Mouse (Mus musculus) CH12.LX (cell line): Measurements from ENCODE around the gene Nwd2. TPM values are rescaled to one million over a fixed set of nuclear protein-coding genes. Genes with fewer than 3 reads are reported as not detected.
A peak's percentile ranks its signal among the peaks of the same experiment; 100 is the strongest.

Experiments
- DNase-seq: peaks from one replicate; pipeline ENCODE4 v3.0.0-alpha.2; 2013; ENCODE audit errors: extremely low read depth
- H3K27ac ChIP-seq: 2 replicates; pipeline ENCODE4 v1.5.1; 2012; ENCODE audit warnings: low read depth, mild to moderate bottlenecking, control low read depth, moderate library complexity; ENCODE audit not compliant: insufficient read depth
- H3K27me3 ChIP-seq: replicated peaks from 2 replicates; pipeline ENCODE3; 2012; ENCODE audit warnings: inconsistent platforms
- H3K36me3 ChIP-seq, 2 experiments: replicated peaks in 1 of 2; 2 replicates each; pipeline versions ENCODE3 to v1.6.1; 2012; ENCODE audit warnings: inconsistent platforms in 1 of 2, low read length in 1 of 2, mild to moderate bottlenecking in 1 of 2, mixed read lengths in 1 of 2, moderate library complexity in 1 of 2; ENCODE audit not compliant: control insufficient read depth in 1 of 2, insufficient read depth in 1 of 2
- H3K4me1 ChIP-seq, 2 experiments: 2 replicates each; pipeline ENCODE4 v1.6.1; 2012; ENCODE audit warnings: inconsistent platforms in 1 of 2, moderate library complexity in 1 of 2; ENCODE audit not compliant: insufficient read depth in 2 of 2, control insufficient read depth in 1 of 2
- H3K4me2 ChIP-seq: 2 replicates; pipeline ENCODE4 v1.6.1; 2012; ENCODE audit warnings: low read depth, mild to moderate bottlenecking, control low read depth; ENCODE audit not compliant: poor library complexity, insufficient read depth, severe bottlenecking
- H3K4me3 ChIP-seq, 3 experiments: fragments of 150-350 bp in 1 of 3; sonication (generic) in 1 of 3; replicated peaks in 1 of 3; 2 replicates each; pipeline versions ENCODE3 to v1.5.1; 2011 to 2012; ENCODE audit warnings: low read depth in 2 of 3, low read length in 2 of 3, mild to moderate bottlenecking in 2 of 3, moderate library complexity in 2 of 3, control low read depth in 1 of 3, improper control_type of control experiment in 1 of 3, inconsistent platforms in 1 of 3, mixed read lengths in 1 of 3; ENCODE audit not compliant: poor library complexity in 1 of 3
- H3K79me2 ChIP-seq: replicated peaks from 2 replicates; pipeline ENCODE4 v1.6.1; 2012; ENCODE audit warnings: mild to moderate bottlenecking, moderate library complexity; ENCODE audit not compliant: control insufficient read depth, poor library complexity, insufficient read depth, severe bottlenecking; ENCODE audit errors: extremely low read depth
- H3K9ac ChIP-seq: 2 replicates; pipeline ENCODE4 v1.6.1; 2012; ENCODE audit warnings: low read depth, mild to moderate bottlenecking, control low read depth, moderate library complexity; ENCODE audit not compliant: insufficient read depth
- H3K9me3 ChIP-seq: replicated peaks from 2 replicates; pipeline ENCODE3; 2012; ENCODE audit warnings: low read length, inconsistent platforms, mixed read lengths
- CTCF ChIP-seq, 2 experiments: IDR thresholded peaks in 1 of 2; conservative IDR thresholded peaks in 1 of 2; 2 replicates each; pipeline ENCODE4 v1.5.1; 2011 to 2012; ENCODE audit warnings: low read depth in 2 of 2, low read length in 2 of 2, improper control_type of control experiment in 1 of 2, inconsistent platforms in 1 of 2, mild to moderate bottlenecking in 1 of 2, moderate library complexity in 1 of 2
- EP300 ChIP-seq: IDR thresholded peaks from 2 replicates; pipeline ENCODE4 v1.6.1; 2011; ENCODE audit warnings: low read length, improper control_type of control experiment
- GABPA ChIP-seq: IDR thresholded peaks from 2 replicates; pipeline ENCODE4 v1.6.1; 2012; ENCODE audit warnings: low read depth, low read length, improper control_type of control experiment, inconsistent platforms; ENCODE audit not compliant: insufficient replicate concordance
- HCFC1 ChIP-seq: IDR thresholded peaks from 2 replicates; pipeline ENCODE4 v1.6.1; 2012; ENCODE audit warnings: low read depth, mild to moderate bottlenecking, inconsistent platforms, low read length, improper control_type of control experiment
- JUN ChIP-seq: IDR thresholded peaks from 2 replicates; pipeline ENCODE4 v1.6.1; 2011; ENCODE audit warnings: low read depth, mild to moderate bottlenecking, low read length, improper control_type of control experiment, moderate library complexity; ENCODE audit not compliant: insufficient read depth
- JUND ChIP-seq: conservative IDR thresholded peaks from 2 replicates; pipeline ENCODE4 v1.6.1; 2011; ENCODE audit warnings: low read depth, low read length, improper control_type of control experiment
- MAFK ChIP-seq: IDR thresholded peaks from 2 replicates; pipeline ENCODE4 v1.6.1; 2011; ENCODE audit warnings: low read length, improper control_type of control experiment; ENCODE audit not compliant: insufficient replicate concordance
- MAX ChIP-seq: IDR thresholded peaks from 2 replicates; pipeline ENCODE4 v1.6.1; 2011; ENCODE audit warnings: low read length, improper control_type of control experiment
- MAZ ChIP-seq: IDR thresholded peaks from 2 replicates; pipeline ENCODE4 v1.6.1; 2012; ENCODE audit warnings: low read depth, mild to moderate bottlenecking, inconsistent platforms, low read length, improper control_type of control experiment, moderate library complexity
- MEF2A ChIP-seq: IDR thresholded peaks from 2 replicates; pipeline ENCODE4 v1.6.1; 2014; ENCODE audit warnings: low read depth, mild to moderate bottlenecking, inconsistent platforms, low read length, improper control_type of control experiment, borderline replicate concordance
- MXI1 ChIP-seq: IDR thresholded peaks from 2 replicates; pipeline ENCODE4 v1.6.1; 2011; ENCODE audit warnings: mild to moderate bottlenecking, low read depth, low read length, improper control_type of control experiment
- MYC ChIP-seq: IDR thresholded peaks from 2 replicates; pipeline ENCODE4 v1.6.1; 2011; ENCODE audit warnings: low read depth, mild to moderate bottlenecking, improper control_type of control experiment, low read length
- POLR2A ChIP-seq: IDR thresholded peaks from 2 replicates; pipeline ENCODE4 v1.6.1; 2011; ENCODE audit warnings: low read depth, mild to moderate bottlenecking, improper control_type of control experiment, low read length
- POLR2AphosphoS2 ChIP-seq: IDR thresholded peaks from 2 replicates; pipeline ENCODE4 v1.6.1; 2011; ENCODE audit warnings: low read depth, low read length, improper control_type of control experiment
- RAD21 ChIP-seq: IDR thresholded peaks from 2 replicates; pipeline ENCODE4 v1.6.1; 2011; ENCODE audit warnings: low read depth, mild to moderate bottlenecking, low read length, improper control_type of control experiment, moderate library complexity
- SIN3A ChIP-seq: IDR thresholded peaks from 2 replicates; pipeline ENCODE4 v1.6.1; 2012; ENCODE audit warnings: low read length, improper control_type of control experiment, inconsistent platforms
- SMC3 ChIP-seq: IDR thresholded peaks from 2 replicates; pipeline ENCODE4 v1.6.1; 2011; ENCODE audit warnings: low read depth, low read length, improper control_type of control experiment
- TBP ChIP-seq: conservative IDR thresholded peaks from 2 replicates; pipeline ENCODE4 v1.6.1; 2011; ENCODE audit warnings: low read depth, low read length, improper control_type of control experiment
- TCF12 ChIP-seq: IDR thresholded peaks from 2 replicates; pipeline ENCODE4 v1.6.1; 2014; ENCODE audit warnings: low read depth, mild to moderate bottlenecking, inconsistent platforms, low read length, improper control_type of control experiment
- USF2 ChIP-seq: conservative IDR thresholded peaks from 2 replicates; pipeline ENCODE4 v1.6.1; 2011; ENCODE audit warnings: low read depth, low read length, improper control_type of control experiment
- ZC3H11A ChIP-seq: IDR thresholded peaks from 2 replicates; pipeline ENCODE4 v1.6.1; 2012; ENCODE audit warnings: low read depth, mild to moderate bottlenecking, inconsistent platforms, low read length, improper control_type of control experiment
- ZMIZ1 ChIP-seq: IDR thresholded peaks from 2 replicates; pipeline ENCODE4 v1.6.1; 2012; ENCODE audit warnings: low read depth, mild to moderate bottlenecking, inconsistent platforms, low read length, improper control_type of control experiment
- ZNF384 ChIP-seq: IDR thresholded peaks from 2 replicates; pipeline ENCODE4 v1.6.1; 2012; ENCODE audit warnings: low read depth, low read length, improper control_type of control experiment, inconsistent platforms
- dilution Hi-C: fragments of 300-500 bp; cut with MboI; formaldehyde crosslinking; loops from 2 replicates; pipeline ENCODE4 v1.14.3; 2020; ENCODE audit warnings: low sequenced_read_pairs; ENCODE audit not compliant: extremely low pct_unique_long_range_greater_than_20kb, extremely low pct_ligation_motif_present
- in situ Hi-C: fragments of 300-500 bp; cut with MboI; formaldehyde crosslinking; loops from 3 replicates; pipeline ENCODE4 v1.14.3; 2019; ENCODE audit warnings: low sequenced_read_pairs, low pct_ligation_motif_present, low pct_unique_long_range_greater_than_20kb, mixed read lengths
- polyA plus RNA-seq: library from polyadenylated mRNA; unstranded; fragments of >175 nt; gene quantifications from 2 replicates; pipeline ENCODE4 v1.2.1, GENCODE M21; 2012; ENCODE audit warnings: low read depth; ENCODE audit not compliant: insufficient read length
- total RNA-seq, 2 experiments: library from RNA; depleted of rRNA; stranded (reverse); fragments of 300-350 nt in 1 of 2; fragments of >200 nt in 1 of 2; gene quantifications; 2 replicates each; pipeline ENCODE4 v1.2.3; 2012 to 2014

The Nwd2 gene
- total and polyA plus RNA-seq, 3 experiments: not detected

GRCm38 (mm10) chr5:63766715-63767114, 117.8 kb downstream of the Nwd2 start:
- H3K27ac ChIP-seq: no peak overlapping the region
- no peaks in the 10 kb centered on the region for H3K9me3 ChIP-seq
- TF ChIP-seq POLR2A (no peak), JUN (no peak), MYC (no peak), RAD21 (peak; percentile 86), JUND (0 out of 2 replicates have a peak, but pooled peaks have one; percentile 11), EP300 (0 out of 2 replicates have a peak, but pooled peaks have one; percentile 19), TBP (no peak), CTCF (conservative IDR thresholded peaks at IDR 0.05 in 1 of 2, IDR thresholded peaks at IDR 0.05 in 1 of 2; ENCODE audit: low read depth in 2 of 2, low read length in 2 of 2) (peak; percentile 52 to 90), ZC3H11A (peak; percentile 49), MAX (peak; percentile 85), MAFK (0 out of 2 replicates have a peak, but pooled peaks have one; percentile 7), SMC3 (peak; percentile 79), MEF2A (0 out of 2 replicates have a peak, but pooled peaks have one; percentile 26), HCFC1 (no peak; the same call in 1 of the 2 replicates), ZNF384 (peak; percentile 6; the same call in 1 of the 2 replicates)
- H3K4me3 ChIP-seq: peak overlapping the region in 2 of 3 experiments; percentile 18 to 33
- H3K27me3 ChIP-seq: no peaks in the 10 kb centered on the region
- peak; percentile 81 for DNase-seq
- in situ Hi-C loops: no loop called here
- H3K9ac ChIP-seq: peak overlapping the region; percentile 75
- H3K4me2 ChIP-seq: peak overlapping the region; percentile 90
- H3K36me3 ChIP-seq: no peaks in the 10 kb centered on the region
- H3K4me1 ChIP-seq: peaks cover 5 to 24% of the 10 kb centered on the region in 2 experiments; a peak in 2 of 4 replicates
- dilution Hi-C loops: no loop called here
- no peaks in the 10 kb centered on the region for H3K79me2 ChIP-seq

DNA sequence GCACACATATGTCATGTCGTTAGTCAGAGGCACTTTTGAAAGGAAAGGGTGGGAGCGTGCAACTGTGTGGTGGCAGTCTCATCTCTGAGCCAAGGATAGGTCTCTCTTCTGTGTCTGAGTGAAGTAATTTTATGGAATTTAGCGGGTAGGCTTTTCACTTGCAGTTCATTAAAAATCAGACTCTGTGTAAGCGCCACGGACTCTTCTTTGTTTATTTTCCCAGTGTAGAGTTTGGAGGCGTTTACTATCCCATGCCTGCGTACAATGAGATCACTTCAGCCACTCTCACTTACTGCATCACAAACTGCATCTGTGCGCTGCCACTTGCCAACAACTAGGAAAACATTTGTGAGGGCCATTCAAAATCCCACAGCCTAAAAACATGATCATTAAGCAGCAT, 118.6 kb downstream of the Nwd2 start:
- Histone ChIP-seq H3K4me2 (peak overlapping the region; percentile 77), H3K79me2 (no peaks in the 10 kb centered on the region), H3K27me3 (no peaks in the 10 kb centered on the region), H3K9me3 (no peaks in the 10 kb centered on the region), H3K36me3 (no peaks in the 10 kb centered on the region), H3K27ac (no peak overlapping the region)
- DNase-seq: no peak
- in situ Hi-C loops: no loop called here
- TF ChIP-seq USF2 (no peak), POLR2A (no peak), MAZ (no peak), CTCF (conservative IDR thresholded peaks at IDR 0.05 in 1 of 2, IDR thresholded peaks at IDR 0.05 in 1 of 2; ENCODE audit: low read depth in 2 of 2, low read length in 2 of 2) (no peak), MXI1 (no peak), ZNF384 (no peak), RAD21 (no peak), TCF12 (no peak), SIN3A (no peak), ZMIZ1 (no peak), POLR2AphosphoS2 (no peak), GABPA (no peak), MEF2A (no peak)
- TF ChIP-seq, all 38 proteins: peak for 0
- Histone ChIP-seq H3K4me1 (peaks cover 5 to 24% of the 10 kb centered on the region in 2 experiments; a peak in 2 of 4 replicates), H3K4me3 (no peak overlapping the region), H3K9ac (no peak overlapping the region)
- dilution Hi-C loops: no loop called here
